Mouse (Mus musculus) MEL (cell line): ENCODE results near the gene Il6st. TPM values are rescaled to one million over a fixed set of nuclear protein-coding genes. Genes with fewer than 3 reads are reported as not detected.
A peak's percentile ranks its signal among the peaks of the same experiment; 100 is the strongest.

Experiments used
- DNase-seq: peaks from one replicate; pipeline ENCODE4 v3.0.0; 2011; ENCODE audit warnings: low read depth, low spot score
- H3K27ac ChIP-seq: 2 replicates; pipeline ENCODE4 v1.5.1; 2012; ENCODE audit warnings: low read depth, mild to moderate bottlenecking, control low read depth, low read length, moderate library complexity; ENCODE audit not compliant: control insufficient read depth
- H3K27me3 ChIP-seq, 2 experiments: fragments of 150-350 bp in 1 of 2; sonication (generic) in 1 of 2; 2 replicates each; pipeline ENCODE4 v1.6.1; 2012; ENCODE audit warnings: low read length in 2 of 2, mild to moderate bottlenecking in 2 of 2, improper control_type of control experiment in 1 of 2, moderate library complexity in 1 of 2; ENCODE audit not compliant: insufficient read depth in 2 of 2, control insufficient read depth in 1 of 2
- H3K36me3 ChIP-seq, 2 experiments: 2 replicates each; pipeline ENCODE4 v1.6.1; 2012 to 2014; ENCODE audit warnings: low read length in 2 of 2, improper control_type of control experiment in 1 of 2, inconsistent platforms in 1 of 2, mild to moderate bottlenecking in 1 of 2; ENCODE audit not compliant: insufficient read depth in 2 of 2, control insufficient read depth in 1 of 2
- H3K4me1 ChIP-seq, 2 experiments: fragments of 150-350 bp in 1 of 2; sonication (generic) in 1 of 2; 2 replicates each; pipeline ENCODE4 v1.6.1; 2012; ENCODE audit warnings: low read length in 2 of 2, improper control_type of control experiment in 1 of 2, mild to moderate bottlenecking in 1 of 2; ENCODE audit not compliant: insufficient read depth in 2 of 2, control insufficient read depth in 1 of 2
- H3K4me3 ChIP-seq, 2 experiments: fragments of 150-350 bp in 1 of 2; sonication (generic) in 1 of 2; 2 replicates each; pipeline ENCODE4 v1.5.1; 2012; ENCODE audit warnings: low read depth in 2 of 2, low read length in 2 of 2, mild to moderate bottlenecking in 2 of 2, moderate library complexity in 2 of 2, control low read depth in 1 of 2, improper control_type of control experiment in 1 of 2; ENCODE audit not compliant: control insufficient read depth in 1 of 2, insufficient read depth in 1 of 2
- H3K79me2 ChIP-seq: 2 replicates; pipeline ENCODE4 v1.6.1; 2012; ENCODE audit warnings: mild to moderate bottlenecking, low read length, moderate library complexity; ENCODE audit not compliant: control insufficient read depth, poor library complexity, insufficient read depth
- H3K9ac ChIP-seq: 2 replicates; pipeline ENCODE4 v1.6.1; 2012; ENCODE audit warnings: low read depth, mild to moderate bottlenecking, control low read depth, low read length, moderate library complexity; ENCODE audit not compliant: control insufficient read depth, poor library complexity, severe bottlenecking
- H3K9me3 ChIP-seq: fragments of 150-350 bp; sonication (generic); replicated peaks from 2 replicates; pipeline ENCODE4 v1.6.1; 2012; ENCODE audit warnings: mild to moderate bottlenecking, low read length, improper control_type of control experiment, moderate library complexity; ENCODE audit not compliant: insufficient read depth
- BHLHE40 ChIP-seq: IDR thresholded peaks from 2 replicates; pipeline ENCODE4 v1.6.1; 2012; ENCODE audit warnings: low read depth, mild to moderate bottlenecking, inconsistent platforms, low read length, improper control_type of control experiment, borderline replicate concordance
- CHD2 ChIP-seq: IDR thresholded peaks from 2 replicates; pipeline ENCODE4 v1.6.1; 2011; ENCODE audit warnings: low read length, improper control_type of control experiment
- CTCF ChIP-seq, 3 experiments: IDR thresholded peaks in 2 of 3; conservative IDR thresholded peaks in 1 of 3; 2 replicates each; pipeline ENCODE4 v1.5.1; 2011 to 2012; ENCODE audit warnings: low read length in 3 of 3, low read depth in 2 of 3, mild to moderate bottlenecking in 2 of 3, improper control_type of control experiment in 1 of 3, inconsistent platforms in 1 of 3, mixed read lengths in 1 of 3, moderate library complexity in 1 of 3; ENCODE audit not compliant: control insufficient read depth in 1 of 3, insufficient read depth in 1 of 3, poor library complexity in 1 of 3, severe bottlenecking in 1 of 3
- ELF1 ChIP-seq: IDR thresholded peaks from 2 replicates; pipeline ENCODE4 v1.6.1; 2014; ENCODE audit warnings: low read depth, mild to moderate bottlenecking, inconsistent platforms, low read length, improper control_type of control experiment, moderate library complexity
- GABPA ChIP-seq: IDR thresholded peaks from 2 replicates; pipeline ENCODE4 v1.6.1; 2012; ENCODE audit warnings: low read depth, mild to moderate bottlenecking, inconsistent platforms, low read length, improper control_type of control experiment, moderate library complexity
- GATA1 ChIP-seq: IDR thresholded peaks from 2 replicates; pipeline ENCODE4 v1.6.1; 2011; ENCODE audit warnings: low read depth, low read length, improper control_type of control experiment
- HCFC1 ChIP-seq: IDR thresholded peaks from 2 replicates; pipeline ENCODE4 v1.6.1; 2012; ENCODE audit warnings: low read depth, mild to moderate bottlenecking, inconsistent platforms, low read length, improper control_type of control experiment, moderate library complexity
- JUND ChIP-seq: IDR thresholded peaks from 2 replicates; pipeline ENCODE4 v1.6.1; 2011; ENCODE audit warnings: low read depth, mild to moderate bottlenecking, improper control_type of control experiment, low read length
- MAZ ChIP-seq: IDR thresholded peaks from 2 replicates; pipeline ENCODE4 v1.6.1; 2012; ENCODE audit warnings: low read depth, mild to moderate bottlenecking, inconsistent platforms, low read length, improper control_type of control experiment
- MEF2A ChIP-seq: IDR thresholded peaks from 2 replicates; pipeline ENCODE4 v1.6.1; 2014; ENCODE audit warnings: low read depth, mild to moderate bottlenecking, inconsistent platforms, low read length, improper control_type of control experiment; ENCODE audit not compliant: poor library complexity, insufficient replicate concordance, severe bottlenecking; ENCODE audit errors: extremely low read depth
- MYB ChIP-seq: IDR thresholded peaks from 2 replicates; pipeline ENCODE4 v1.6.1; 2011; ENCODE audit warnings: mild to moderate bottlenecking, low read depth, low read length, improper control_type of control experiment
- MYC ChIP-seq: IDR thresholded peaks from 2 replicates; pipeline ENCODE4 v1.6.1; 2011; ENCODE audit warnings: low read depth, mild to moderate bottlenecking, low read length, improper control_type of control experiment, moderate library complexity
- NELFE ChIP-seq: IDR thresholded peaks from 2 replicates; pipeline ENCODE4 v1.6.1; 2011; ENCODE audit warnings: low read depth, low read length, improper control_type of control experiment
- POLR2AphosphoS5 ChIP-seq: IDR thresholded peaks from 2 replicates; pipeline ENCODE4 v1.6.1; 2012; ENCODE audit warnings: low read depth, borderline replicate concordance, mild to moderate bottlenecking, inconsistent platforms, low read length, moderate library complexity, mixed read lengths
- RAD21 ChIP-seq: IDR thresholded peaks from 2 replicates; pipeline ENCODE4 v1.6.1; 2011; ENCODE audit warnings: mild to moderate bottlenecking, low read depth, low read length, improper control_type of control experiment
- RCOR1 ChIP-seq: IDR thresholded peaks from 2 replicates; pipeline ENCODE4 v1.6.1; 2012; ENCODE audit warnings: low read depth, mild to moderate bottlenecking, inconsistent platforms, low read length, improper control_type of control experiment
- TAL1 ChIP-seq: IDR thresholded peaks from 2 replicates; pipeline ENCODE4 v1.6.1; 2012; ENCODE audit warnings: mild to moderate bottlenecking, inconsistent platforms, low read length, moderate library complexity, mixed read lengths
- TBP ChIP-seq: IDR thresholded peaks from 2 replicates; pipeline ENCODE4 v1.8.0; 2011; ENCODE audit warnings: low read depth, low read length, improper control_type of control experiment
- TCF12 ChIP-seq: IDR thresholded peaks from 2 replicates; pipeline ENCODE4 v1.6.1; 2014; ENCODE audit warnings: low read depth, mild to moderate bottlenecking, inconsistent platforms, low read length, improper control_type of control experiment, moderate library complexity
- ZKSCAN1 ChIP-seq: IDR thresholded peaks from 2 replicates; pipeline ENCODE4 v1.6.1; 2012; ENCODE audit warnings: low read depth, mild to moderate bottlenecking, inconsistent platforms, low read length, improper control_type of control experiment, moderate library complexity
- ZMIZ1 ChIP-seq: IDR thresholded peaks from 2 replicates; pipeline ENCODE4 v1.6.1; 2012; ENCODE audit warnings: low read depth, mild to moderate bottlenecking, inconsistent platforms, low read length, improper control_type of control experiment, moderate library complexity
- polyA plus RNA-seq, 2 experiments: library from polyadenylated mRNA; stranded (reverse) in 1 of 2; unstranded in 1 of 2; fragments of >175 nt in 1 of 2; fragments of >200 nt in 1 of 2; gene quantifications; 2 replicates each; pipeline versions ENCODE4 v1.2.1 to v1.2.4; 2012; ENCODE audit warnings: low replicate concordance in 2 of 2, low read depth in 1 of 2; ENCODE audit not compliant: insufficient read length in 2 of 2, insufficient read depth in 1 of 2, missing spikeins in 1 of 2
- total RNA-seq: library from RNA; depleted of rRNA; stranded (reverse); fragments of 300-350 nt; gene quantifications from 2 replicates; pipeline ENCODE4 v1.2.3, GENCODE M21; 2012

Il6st gene
- total and polyA plus RNA-seq, 3 experiments, result 1.7 to 3.7 TPM; not detected in 1

GRCm38 (mm10) chr13:112439917-112440361 lies 23.9 kb upstream of the Il6st start:
- H3K4me1 ChIP-seq, result peaks cover 0 to 19% of the 10 kb centered on the region in 2 experiments; a peak in 2 of 4 replicates
- no peaks in the 10 kb centered on the region for H3K79me2 ChIP-seq
- peaks cover 4 to 6% of the 10 kb centered on the region in 2 experiments for H3K27me3 ChIP-seq
- H3K36me3 ChIP-seq, result peaks cover 0 to 12% of the 10 kb centered on the region in 2 experiments; a peak in 2 of 4 replicates
- H3K9me3 ChIP-seq, result no peaks in the 10 kb centered on the region
- H3K27ac ChIP-seq, result no peak overlapping the region
- DNase-seq, result peak; percentile 89
- TF ChIP-seq TBP, result no peak
- TF ChIP-seq RAD21, result no peak
- peak; percentile 38; the same call in 1 of the 2 replicates for TF ChIP-seq TAL1
- TF ChIP-seq CHD2, result no peak
- 0 out of 2 replicates have a peak, but pooled peaks have one; percentile 15 for TF ChIP-seq GATA1
- no peak for TF ChIP-seq MAZ
- TF ChIP-seq RCOR1, result peak; percentile 98
- no peak for TF ChIP-seq ZMIZ1
- no peak for TF ChIP-seq CTCF (IDR thresholded peaks at IDR 0.05 in 2 of 3, conservative IDR thresholded peaks at IDR 0.05 in 1 of 3; ENCODE audit: control insufficient read depth in 1 of 3, insufficient read depth in 1 of 3, low read depth in 2 of 3, low read length in 3 of 3, poor library complexity in 1 of 3, severe bottlenecking in 1 of 3)
- TF ChIP-seq TCF12, result 0 out of 2 replicates have a peak, but pooled peaks have one; percentile 6
- TF ChIP-seq, all 39 proteins: peak for 4
- Histone ChIP-seq H3K9ac (no peak overlapping the region), H3K4me3 (no peak overlapping the region)

DNA sequence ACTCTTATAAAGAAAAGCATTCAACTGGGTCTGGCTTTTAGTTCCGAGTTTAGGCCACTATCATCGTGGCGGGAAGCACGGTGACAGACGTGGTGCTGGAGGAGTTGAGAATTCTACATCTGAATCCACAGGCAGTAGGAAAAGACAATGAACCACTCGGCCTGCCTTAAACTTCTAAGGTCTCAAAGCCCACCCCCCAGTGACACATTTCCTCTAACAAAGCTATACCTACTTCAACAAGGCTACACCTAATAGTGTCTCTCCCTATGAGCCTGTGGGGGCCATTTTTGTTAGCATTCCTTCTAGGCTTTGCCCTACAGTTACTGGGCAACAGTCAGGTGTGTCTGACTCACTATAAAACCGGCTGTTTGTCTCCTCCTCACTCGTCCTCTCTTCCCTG lies 23.2 kb upstream of the Il6st start:
- Histone ChIP-seq H3K79me2 (no peaks in the 10 kb centered on the region), H3K9me3 (no peaks in the 10 kb centered on the region), H3K4me1 (peaks cover 0 to 16% of the 10 kb centered on the region in 2 experiments; a peak in 2 of 4 replicates), H3K9ac (no peak overlapping the region), H3K4me3 (no peak overlapping the region), H3K27me3 (peaks cover 6 to 7% of the 10 kb centered on the region in 2 experiments; a peak in 3 of 4 replicates), H3K27ac (no peak overlapping the region), H3K36me3 (peaks cover 0 to 12% of the 10 kb centered on the region in 2 experiments; a peak in 2 of 4 replicates)
- DNase-seq, result no peak
- TF ChIP-seq POLR2AphosphoS5, result no peak
- no peak for TF ChIP-seq RCOR1
- TF ChIP-seq ELF1, result no peak
- no peak for TF ChIP-seq BHLHE40
- TF ChIP-seq ZMIZ1, result no peak
- TF ChIP-seq HCFC1, result no peak
- no peak for TF ChIP-seq CTCF (IDR thresholded peaks at IDR 0.05 in 2 of 3, conservative IDR thresholded peaks at IDR 0.05 in 1 of 3; ENCODE audit: control insufficient read depth in 1 of 3, insufficient read depth in 1 of 3, low read depth in 2 of 3, low read length in 3 of 3, poor library complexity in 1 of 3, severe bottlenecking in 1 of 3)
- no peak for TF ChIP-seq NELFE
- no peak for TF ChIP-seq TAL1
- TF ChIP-seq MYB, result no peak
- no peak for TF ChIP-seq MYC
- no peak for TF ChIP-seq GABPA
- TF ChIP-seq ZKSCAN1, result no peak
- no peak for TF ChIP-seq MAZ
- no peak for TF ChIP-seq MEF2A
- no peak for TF ChIP-seq JUND
